Mouse (Mus musculus): ENCODE measurements around the gene Wwp2. TPM values are rescaled to one million over a fixed set of nuclear protein-coding genes. Genes with fewer than 3 reads are reported as not detected.

Wwp2 gene
- total RNA-seq, 1 experiment: 49.2 TPM

GRCm38 (mm10) chr8:107502922-107503321 is 66.8 kb downstream of the Wwp2 start:
- Histone ChIP-seq H3K9ac (ENCODE audit: insufficient read depth, low read depth, low read length, poor library complexity, severe bottlenecking) (no peak overlapping the region), H3K36me3 (ENCODE audit: control insufficient read depth, insufficient read depth, low read length, poor library complexity, severe bottlenecking) (peaks cover 5% of the 10 kb centered on the region; the same call in 1 of the 2 replicates), H3K9me3 (ENCODE audit: control insufficient read depth, insufficient read depth, low read depth, low read length) (no peaks in the 10 kb centered on the region), H3K27ac (ENCODE audit: insufficient read depth, low read depth, low read length, poor library complexity, severe bottlenecking) (no peak overlapping the region), H3K4me1 (ENCODE audit: control insufficient read depth in 2 of 2, insufficient read depth in 2 of 2, low read length in 2 of 2, poor library complexity in 1 of 2) (peaks cover 8 to 17% of the 10 kb centered on the region in 2 experiments), H3K4me3 (ENCODE audit: insufficient read depth in 1 of 2, low read depth in 1 of 2, low read length in 2 of 2, poor library complexity in 1 of 2, severe bottlenecking in 1 of 2) (no peak overlapping the region)
- TF ChIP-seq ZC3H11A (IDR thresholded peaks at IDR 0.05; ENCODE audit: borderline replicate concordance, low read depth, low read length) (no peak), CHD2 (IDR thresholded peaks at IDR 0.05; ENCODE audit: low read depth, low read length) (no peak)
- no peak for DNase-seq (ENCODE audit: low read depth, low spot score)
- in situ Hi-C loops (cut with MboI; ENCODE audit: low sequenced_read_pairs in 2 of 2, unreplicated experiment in 2 of 2): no loop called here

DNA sequence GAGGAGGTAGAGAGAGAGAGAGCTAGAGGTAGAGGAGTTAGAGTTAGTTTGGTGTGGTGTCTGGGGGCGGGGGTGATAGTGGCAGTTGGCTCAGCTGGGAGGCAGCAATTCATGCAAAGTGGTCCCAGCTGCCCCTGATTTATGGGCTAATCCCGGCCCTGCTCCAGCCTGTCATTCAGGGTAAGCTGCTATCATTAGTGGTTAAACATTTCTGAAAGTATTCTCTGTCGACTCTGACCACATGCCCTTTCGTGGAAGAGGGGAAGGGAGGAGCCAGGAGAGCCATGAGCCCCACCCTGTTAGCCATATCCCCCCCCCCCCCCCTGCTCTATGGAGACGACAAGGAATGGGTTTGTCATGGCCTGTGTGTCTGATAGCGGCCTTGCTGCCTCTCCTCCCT is 67.2 kb downstream of the Wwp2 start:
- in situ Hi-C loops (cut with MboI; ENCODE audit: low sequenced_read_pairs in 2 of 2, unreplicated experiment in 2 of 2): no loop called here
- H3K4me1 ChIP-seq (ENCODE audit: control insufficient read depth in 2 of 2, insufficient read depth in 2 of 2, low read length in 2 of 2, poor library complexity in 1 of 2): peaks cover 8 to 17% of the 10 kb centered on the region in 2 experiments
- no peak overlapping the region for H3K4me3 ChIP-seq (ENCODE audit: insufficient read depth in 1 of 2, low read depth in 1 of 2, low read length in 2 of 2, poor library complexity in 1 of 2, severe bottlenecking in 1 of 2)
- TF ChIP-seq ZC3H11A (IDR thresholded peaks at IDR 0.05; ENCODE audit: borderline replicate concordance, low read depth, low read length): no peak
- no peak for TF ChIP-seq MAFK (IDR thresholded peaks at IDR 0.05; ENCODE audit: insufficient read depth, low read depth, low read length)
- TF ChIP-seq ZNF384 (IDR thresholded peaks at IDR 0.05; ENCODE audit: low read depth, low read length): no peak
- no peak for TF ChIP-seq CHD2 (IDR thresholded peaks at IDR 0.05; ENCODE audit: low read depth, low read length)
- TF ChIP-seq HCFC1 (IDR thresholded peaks at IDR 0.05; ENCODE audit: borderline replicate concordance, insufficient read depth, low read length): no peak
- no peaks in the 10 kb centered on the region for H3K9me3 ChIP-seq (ENCODE audit: control insufficient read depth, insufficient read depth, low read depth, low read length)
- no peak overlapping the region for H3K27ac ChIP-seq (ENCODE audit: insufficient read depth, low read depth, low read length, poor library complexity, severe bottlenecking)
- peaks cover 5% of the 10 kb centered on the region for H3K36me3 ChIP-seq (ENCODE audit: control insufficient read depth, insufficient read depth, low read length, poor library complexity, severe bottlenecking)
- H3K9ac ChIP-seq (ENCODE audit: insufficient read depth, low read depth, low read length, poor library complexity, severe bottlenecking): no peak overlapping the region
- no peak for DNase-seq (ENCODE audit: low read depth, low spot score)

- in situ Hi-C loops (cut with MboI; ENCODE audit: low sequenced_read_pairs in 2 of 2, unreplicated experiment in 2 of 2): no loop called here
- Histone ChIP-seq H3K4me1 (ENCODE audit: control insufficient read depth in 2 of 2, insufficient read depth in 2 of 2, low read length in 2 of 2, poor library complexity in 1 of 2) (peaks cover 8 to 15% of the 10 kb centered on the region in 2 experiments), H3K9me3 (ENCODE audit: control insufficient read depth, insufficient read depth, low read depth, low read length) (no peaks in the 10 kb centered on the region), H3K27ac (ENCODE audit: insufficient read depth, low read depth, low read length, poor library complexity, severe bottlenecking) (no peak overlapping the region), H3K36me3 (ENCODE audit: control insufficient read depth, insufficient read depth, low read length, poor library complexity, severe bottlenecking) (peaks cover 5% of the 10 kb centered on the region), H3K4me3 (ENCODE audit: insufficient read depth in 1 of 2, low read depth in 1 of 2, low read length in 2 of 2, poor library complexity in 1 of 2, severe bottlenecking in 1 of 2) (no peak overlapping the region), H3K9ac (ENCODE audit: insufficient read depth, low read depth, low read length, poor library complexity, severe bottlenecking) (no peak overlapping the region)
- DNase-seq (ENCODE audit: low read depth, low spot score): no peak
- TF ChIP-seq ZNF384 (IDR thresholded peaks at IDR 0.05; ENCODE audit: low read depth, low read length) (no peak), MAFK (IDR thresholded peaks at IDR 0.05; ENCODE audit: insufficient read depth, low read depth, low read length) (no peak), CHD2 (IDR thresholded peaks at IDR 0.05; ENCODE audit: low read depth, low read length) (no peak)
These were observed 68.2 kb downstream of the Wwp2 start for GRCm38 (mm10) chr8:107504239-107504985.

- TF ChIP-seq ZNF384 (IDR thresholded peaks at IDR 0.05; ENCODE audit: low read depth, low read length): no peak
- no peak for TF ChIP-seq HCFC1 (IDR thresholded peaks at IDR 0.05; ENCODE audit: borderline replicate concordance, insufficient read depth, low read length)
- TF ChIP-seq MAFK (IDR thresholded peaks at IDR 0.05; ENCODE audit: insufficient read depth, low read depth, low read length): no peak
- no peak for TF ChIP-seq CHD2 (IDR thresholded peaks at IDR 0.05; ENCODE audit: low read depth, low read length)
- TF ChIP-seq ZC3H11A (IDR thresholded peaks at IDR 0.05; ENCODE audit: borderline replicate concordance, low read depth, low read length): no peak
- Histone ChIP-seq H3K4me1 (ENCODE audit: control insufficient read depth in 2 of 2, insufficient read depth in 2 of 2, low read length in 2 of 2, poor library complexity in 1 of 2) (peaks cover 6 to 15% of the 10 kb centered on the region in 2 experiments; a peak in 3 of 4 replicates), H3K4me3 (ENCODE audit: insufficient read depth in 1 of 2, low read depth in 1 of 2, low read length in 2 of 2, poor library complexity in 1 of 2, severe bottlenecking in 1 of 2) (no peak overlapping the region), H3K9me3 (ENCODE audit: control insufficient read depth, insufficient read depth, low read depth, low read length) (no peaks in the 10 kb centered on the region), H3K9ac (ENCODE audit: insufficient read depth, low read depth, low read length, poor library complexity, severe bottlenecking) (no peak overlapping the region), H3K27ac (ENCODE audit: insufficient read depth, low read depth, low read length, poor library complexity, severe bottlenecking) (no peak overlapping the region), H3K36me3 (ENCODE audit: control insufficient read depth, insufficient read depth, low read length, poor library complexity, severe bottlenecking) (peaks cover 5% of the 10 kb centered on the region)
- no peak for DNase-seq (ENCODE audit: low read depth, low spot score)
- in situ Hi-C loops (cut with MboI; ENCODE audit: low sequenced_read_pairs in 2 of 2, unreplicated experiment in 2 of 2): no loop called here
These were observed 69.1 kb downstream of the Wwp2 start for GRCm38 (mm10) chr8:107505271-107505670.

- in situ Hi-C loops (cut with MboI; ENCODE audit: low sequenced_read_pairs in 2 of 2, unreplicated experiment in 2 of 2): no loop called here
- Histone ChIP-seq H3K9ac (ENCODE audit: insufficient read depth, low read depth, low read length, poor library complexity, severe bottlenecking) (no peak overlapping the region), H3K27ac (ENCODE audit: insufficient read depth, low read depth, low read length, poor library complexity, severe bottlenecking) (no peak overlapping the region), H3K4me1 (ENCODE audit: control insufficient read depth in 2 of 2, insufficient read depth in 2 of 2, low read length in 2 of 2, poor library complexity in 1 of 2) (peaks cover 6 to 15% of the 10 kb centered on the region in 2 experiments; a peak in 3 of 4 replicates), H3K4me3 (ENCODE audit: insufficient read depth in 1 of 2, low read depth in 1 of 2, low read length in 2 of 2, poor library complexity in 1 of 2, severe bottlenecking in 1 of 2) (no peak overlapping the region), H3K9me3 (ENCODE audit: control insufficient read depth, insufficient read depth, low read depth, low read length) (no peaks in the 10 kb centered on the region), H3K36me3 (ENCODE audit: control insufficient read depth, insufficient read depth, low read length, poor library complexity, severe bottlenecking) (peaks cover 5% of the 10 kb centered on the region)
- no peak for TF ChIP-seq HCFC1 (IDR thresholded peaks at IDR 0.05; ENCODE audit: borderline replicate concordance, insufficient read depth, low read length)
- no peak for TF ChIP-seq ZNF384 (IDR thresholded peaks at IDR 0.05; ENCODE audit: low read depth, low read length)
- TF ChIP-seq CHD2 (IDR thresholded peaks at IDR 0.05; ENCODE audit: low read depth, low read length): no peak
- no peak for TF ChIP-seq ZC3H11A (IDR thresholded peaks at IDR 0.05; ENCODE audit: borderline replicate concordance, low read depth, low read length)
- no peak for TF ChIP-seq MAFK (IDR thresholded peaks at IDR 0.05; ENCODE audit: insufficient read depth, low read depth, low read length)
- DNase-seq (ENCODE audit: low read depth, low spot score): no peak
These were observed 70.9 kb downstream of the Wwp2 start for GRCm38 (mm10) chr8:107507019-107507418.

Measured in ES-E14 (cell line).